Mouse (Mus musculus) heart, postnatal 14 days (tissue): ENCODE data around the gene Nme1. TPM values are rescaled to one million over a fixed set of nuclear protein-coding genes. Genes with fewer than 3 reads are reported as not detected.

ENCODE experiments used
- DNase-seq, 2 experiments: peaks; one replicate each; pipeline ENCODE4 v3.0.0; 2021 to 2022
- intact Hi-C: fragments of 180-260 bp; cut with DNase I; formaldehyde crosslinking; loops from one replicate; pipeline ENCODE4 v1.15.1; 2025
- long read RNA-seq, 2 experiments: library from polyadenylated mRNA; stranded (forward); transcript quantifications; one replicate each; pipeline ENCODE4 v2.0.0; 2021
- total RNA-seq, 2 experiments: library from RNA; stranded (reverse); gene quantifications; 2 replicates each; pipeline ENCODE4 v1.2.3; 2021

Nme1 gene
- total RNA-seq = 10 to 100 TPM; 16.6 to 21.5 TPM
- long read RNA-seq, experiment 1, transcript Nme1-203 (5 exons, 3,181 nt) = major isoform, 67 of 68 reads
- long read RNA-seq, experiment 1, partial matches to known transcripts = 0 of 68 reads
- long read RNA-seq, experiment 1, other reads (novel, unspliced or antisense) = 1 of 68 reads
- long read RNA-seq, experiment 2, transcript Nme1-203 (5 exons, 3,181 nt) = major isoform, 48 of 49 reads
- long read RNA-seq, experiment 2, partial matches to known transcripts = 0 of 49 reads
- long read RNA-seq, experiment 2, other reads (novel, unspliced or antisense) = 0 of 49 reads

GRCm38 (mm10) chr11:93968005-93968847, at the start of gene Nme1, which contains the start of gene Gm20390:
Gene Nme1, minus strand, starts transcription at chr11:93968521.
Gene Gm20390, minus strand, starts transcription at chr11:93968293.
- peak; percentile 94 to 98 for DNase-seq
- intact Hi-C loops = loop anchor here (1.0 to 2.0 kb wide), 3 partner anchors 28 to 119 kb away; partner anchors contain the start of gene Spag9

GRCm38 (mm10) chr11:94003346-94003745, 35.0 kb upstream of the Nme1 start:
- intact Hi-C loops = no loop called here

GRCm38 (mm10) chr11:93999276-93999675, 31.0 kb upstream of the Nme1 start:
- intact Hi-C loops = loop anchor here (5.0 kb wide), 1 partner anchor 42 kb away; the partner anchor contains the start of gene Nme2
- DNase-seq = no peak

More at GRCm38 (mm10) chr11:94003346-94003745, 35.0 kb upstream of the Nme1 start:
- no peak for DNase-seq

GRCm38 (mm10) chr11:93997141-93997775, 28.9 kb upstream of the Nme1 start:
- intact Hi-C loops = loop anchor here (5.0 kb wide), 1 partner anchor 40 kb away; the partner anchor contains the start of gene Nme2
- DNase-seq = peak; percentile 9 to 37

- intact Hi-C loops = loop anchor here (1.0 to 5.0 kb wide), 2 partner anchors 28 to 39 kb away; partner anchors contain the start of genes Gm20390, Nme1 and Nme2
- DNase-seq = peak; percentile 39 to 43
These were observed 28.2 kb upstream of the Nme1 start for GRCm38 (mm10) chr11:93996306-93997140.

- DNase-seq = peak; percentile 95 to 98
- intact Hi-C loops = loop anchor here (1.0 to 5.0 kb wide), 2 partner anchors 28 to 39 kb away; partner anchors contain the start of genes Gm20390, Nme1 and Nme2
These were observed 27.5 kb upstream of the Nme1 start, which contains the start of gene Spag9 for GRCm38 (mm10) chr11:93995720-93996305. Gene Spag9, plus strand, starts transcription at chr11:93996091.

GRCm38 (mm10) chr11:93995111-93995719, 26.9 kb upstream of the Nme1 start:
- intact Hi-C loops = loop anchor here (5.0 kb wide), 1 partner anchor 38 kb away; the partner anchor contains the start of gene Nme2
- DNase-seq = peak; percentile 81

- intact Hi-C loops = no loop called here
- no peak for DNase-seq
These were observed 26.2 kb upstream of the Nme1 start for GRCm38 (mm10) chr11:93994531-93994930.

GRCm38 (mm10) chr11:93988328-93989062, 20.2 kb upstream of the Nme1 start:
- intact Hi-C loops = no loop called here

GRCm38 (mm10) chr11:93987625-93988327, 19.5 kb upstream of the Nme1 start:
- intact Hi-C loops = no loop called here
- DNase-seq = peak; percentile 16 to 41

More at GRCm38 (mm10) chr11:93988328-93989062, 20.2 kb upstream of the Nme1 start:
- DNase-seq = peak; percentile 25 to 42

- no peak for DNase-seq
- intact Hi-C loops = no loop called here
These were observed 18.7 kb upstream of the Nme1 start for GRCm38 (mm10) chr11:93987026-93987425.

- intact Hi-C loops = no loop called here
These were observed 18.0 kb upstream of the Nme1 start for GRCm38 (mm10) chr11:93986298-93986697.

GRCm38 (mm10) chr11:93985265-93985664, 16.9 kb upstream of the Nme1 start:
- intact Hi-C loops = no loop called here
- DNase-seq = no peak

More at GRCm38 (mm10) chr11:93986298-93986697, 18.0 kb upstream of the Nme1 start:
- no peak for DNase-seq

GRCm38 (mm10) chr11:93984619-93985018, 16.3 kb upstream of the Nme1 start:
- no peak for DNase-seq
- intact Hi-C loops = no loop called here

GRCm38 (mm10) chr11:93979502-93980049, 11.3 kb upstream of the Nme1 start:
- intact Hi-C loops = no loop called here
- DNase-seq = no peak

GRCm38 (mm10) chr11:93972951-93973350, 4.6 kb upstream of the Nme1 start:
- intact Hi-C loops = no loop called here
- no peak for DNase-seq

GRCm38 (mm10) chr11:93969799-93970198, 1.5 kb upstream of the Nme1 start:
- no peak for DNase-seq
- intact Hi-C loops = loop anchor here (2.0 kb wide), 2 partner anchors 107 to 117 kb away; no protein-coding TSS in a partner anchor
